Mouse (Mus musculus): Measurements from ENCODE around the gene Gm5039. TPM values are rescaled to one million over a fixed set of nuclear protein-coding genes. Genes with fewer than 3 reads are reported as not detected.
"Not testable (repeated sequence)": the region's sequence is repeated elsewhere in the genome, so short reads cannot be mapped to it uniquely, and the experiment has no call there.

Gm5039 gene
- polyA plus RNA-seq (2015; fragmentation: Nextera tagmentation; extraction: Ambion mirVana) = not detected in 2 replicates

DNA sequence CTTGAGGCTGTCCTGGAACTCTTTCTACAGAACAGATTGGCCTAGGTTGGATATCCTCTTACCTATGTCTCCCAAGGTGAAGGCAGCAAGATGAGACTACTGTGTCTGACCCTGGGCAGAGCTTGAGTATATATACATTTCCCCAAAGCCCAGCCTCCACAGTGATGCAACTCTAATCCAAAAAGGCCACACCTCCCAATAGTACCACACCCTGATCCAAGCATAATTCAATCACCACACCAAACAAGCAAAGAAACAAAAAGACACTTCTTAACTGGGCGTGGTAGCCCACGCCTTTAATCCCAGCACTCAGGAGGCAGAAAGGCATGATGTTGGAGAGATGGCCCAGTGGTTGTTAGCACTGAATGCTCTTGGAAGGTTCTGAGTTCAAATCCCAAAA, at the start of gene Gm5039:
Gene Gm5039, minus strand, starts transcription at position 101 of the 400 bp plus-strand sequence.
- not testable (repeated sequence) for H3K9ac ChIP-seq (ENCODE audit: low read length); DNase-seq (ENCODE audit: low spot score); H3K27ac ChIP-seq (replicated peaks); H3K9me3 ChIP-seq (ENCODE audit: control insufficient read depth, low read length); H3K4me3 ChIP-seq (ENCODE audit: low read depth, low read length); H3K4me2 ChIP-seq (replicated peaks; ENCODE audit: low read depth); H3K36me3 ChIP-seq (ENCODE audit: control insufficient read depth, insufficient read depth, low read length); H3K27me3 ChIP-seq (ENCODE audit: control insufficient read depth, insufficient read depth, low read length); H3K4me1 ChIP-seq (replicated peaks; ENCODE audit: control insufficient read depth, insufficient read depth); ATAC-seq (ENCODE audit: low FRiP score, low TSS enrichment)
- WGBS = 84% methylated on average over 2 of the region's 2 CpGs

DNA sequence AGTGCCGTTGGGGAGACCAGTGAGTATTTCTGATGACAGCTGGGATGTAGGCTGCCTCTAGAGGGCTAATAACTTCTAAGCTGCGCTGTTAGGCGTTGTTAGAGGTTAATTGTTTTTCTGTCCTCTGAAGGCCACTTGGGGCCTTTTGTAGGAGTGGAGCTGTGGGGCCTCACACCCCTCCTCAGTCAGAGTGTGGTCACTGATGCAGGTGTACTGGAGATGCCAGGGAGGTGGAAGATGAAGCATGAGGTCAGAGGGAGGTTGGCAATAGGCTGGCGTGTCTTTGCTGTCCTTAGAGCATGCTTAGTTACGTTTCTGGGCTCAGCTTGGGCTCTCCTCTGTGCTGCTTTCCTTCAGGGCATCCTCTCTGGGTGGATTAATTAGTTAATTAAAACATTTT, 48.2 kb upstream of the Gm5039 start:
- H3K27ac ChIP-seq (replicated peaks) = no peak overlapping the region
- H3K9me3 ChIP-seq (ENCODE audit: control insufficient read depth, low read length) = no peaks in the 10 kb centered on the region
- no peaks in the 10 kb centered on the region; the same call in 1 of the 2 replicates for H3K36me3 ChIP-seq (ENCODE audit: control insufficient read depth, insufficient read depth, low read length)
- H3K4me2 ChIP-seq (replicated peaks; ENCODE audit: low read depth) = no peak overlapping the region
- WGBS = 81% methylated on average over 5 of the region's 5 CpGs
- no peak overlapping the region for H3K9ac ChIP-seq (ENCODE audit: low read length)
- no peaks in the 10 kb centered on the region for H3K27me3 ChIP-seq (ENCODE audit: control insufficient read depth, insufficient read depth, low read length)
- no peak for TF ChIP-seq EP300 (optimal IDR thresholded peaks at IDR 0.05)
- TF ChIP-seq CTCF (IDR thresholded peaks at IDR 0.05; ENCODE audit: low read depth) = no peak
- DNase-seq (ENCODE audit: low spot score) = no peak
- no peak for ATAC-seq (ENCODE audit: low FRiP score, low TSS enrichment)
- no peaks in the 10 kb centered on the region for H3K4me1 ChIP-seq (replicated peaks; ENCODE audit: control insufficient read depth, insufficient read depth)
- no peak overlapping the region for H3K4me3 ChIP-seq (ENCODE audit: low read depth, low read length)

DNA sequence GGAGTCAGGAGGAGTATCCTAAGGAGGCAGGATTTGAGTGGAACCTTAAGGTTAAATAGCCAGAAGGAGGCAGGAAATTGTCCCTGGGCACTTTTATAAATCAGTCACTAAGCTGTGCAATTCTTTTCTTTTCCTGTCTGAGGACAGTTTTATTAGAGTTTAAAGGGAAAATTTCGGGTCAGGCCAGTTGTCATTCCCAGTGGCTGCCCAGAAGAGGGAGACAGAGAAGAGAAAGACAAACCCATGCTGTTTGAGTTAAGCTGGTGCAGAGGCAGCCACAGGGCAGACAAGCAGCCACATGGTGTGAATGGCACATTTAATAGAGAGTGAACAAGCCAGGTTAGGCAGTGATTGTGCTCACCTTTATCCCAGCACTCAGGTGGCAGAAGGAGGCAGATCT, 46.5 kb upstream of the Gm5039 start:
- H3K27ac ChIP-seq (replicated peaks); H3K4me3 ChIP-seq (ENCODE audit: low read depth, low read length); H3K36me3 ChIP-seq (ENCODE audit: control insufficient read depth, insufficient read depth, low read length); H3K9ac ChIP-seq (ENCODE audit: low read length); H3K4me1 ChIP-seq (replicated peaks; ENCODE audit: control insufficient read depth, insufficient read depth); ATAC-seq (ENCODE audit: low FRiP score, low TSS enrichment); H3K9me3 ChIP-seq (ENCODE audit: control insufficient read depth, low read length); H3K27me3 ChIP-seq (ENCODE audit: control insufficient read depth, insufficient read depth, low read length); H3K4me2 ChIP-seq (replicated peaks; ENCODE audit: low read depth); DNase-seq (ENCODE audit: low spot score): not testable (repeated sequence)
- 8% methylated on average over 1 of the region's 1 CpGs for WGBS
- peak; percentile 50 for TF ChIP-seq CTCF (IDR thresholded peaks at IDR 0.05; ENCODE audit: low read depth)

DNA sequence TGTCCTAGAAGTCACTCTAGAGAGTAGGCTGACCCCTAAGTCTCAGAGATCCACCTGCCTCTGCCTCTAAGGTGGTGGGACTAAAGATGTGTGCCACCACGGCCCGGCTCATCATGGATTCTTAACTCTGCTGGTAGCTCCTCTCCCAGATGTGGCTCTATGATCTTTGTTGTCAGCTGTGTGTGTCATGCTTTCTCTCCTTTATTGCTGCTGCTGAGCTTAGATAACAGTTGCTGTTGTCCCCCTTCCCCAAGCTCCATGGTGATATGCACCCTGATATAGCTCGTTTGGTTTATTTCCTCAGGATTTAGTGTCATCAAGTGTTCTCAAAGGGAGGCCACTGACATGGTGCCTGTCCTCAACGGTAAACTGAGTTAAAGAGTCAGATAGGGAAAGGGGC, 45.9 kb upstream of the Gm5039 start:
- not testable (repeated sequence) for H3K4me1 ChIP-seq (replicated peaks; ENCODE audit: control insufficient read depth, insufficient read depth); H3K4me3 ChIP-seq (ENCODE audit: low read depth, low read length); DNase-seq (ENCODE audit: low spot score); H3K36me3 ChIP-seq (ENCODE audit: control insufficient read depth, insufficient read depth, low read length); H3K27ac ChIP-seq (replicated peaks); H3K9ac ChIP-seq (ENCODE audit: low read length); H3K9me3 ChIP-seq (ENCODE audit: control insufficient read depth, low read length); H3K4me2 ChIP-seq (replicated peaks; ENCODE audit: low read depth); ATAC-seq (ENCODE audit: low FRiP score, low TSS enrichment); H3K27me3 ChIP-seq (ENCODE audit: control insufficient read depth, insufficient read depth, low read length)
- 84% methylated on average over 4 of the region's 4 CpGs for WGBS

- H3K4me2 ChIP-seq (replicated peaks; ENCODE audit: low read depth) = no peak overlapping the region
- 68% methylated on average over 4 of the region's 4 CpGs for WGBS
- no peak overlapping the region for H3K4me3 ChIP-seq (ENCODE audit: low read depth, low read length)
- H3K4me1 ChIP-seq (replicated peaks; ENCODE audit: control insufficient read depth, insufficient read depth) = no peaks in the 10 kb centered on the region
- no peak for DNase-seq (ENCODE audit: low spot score)
- no peaks in the 10 kb centered on the region for H3K27me3 ChIP-seq (ENCODE audit: control insufficient read depth, insufficient read depth, low read length)
- no peak for TF ChIP-seq EP300 (optimal IDR thresholded peaks at IDR 0.05)
- no peak for TF ChIP-seq CTCF (IDR thresholded peaks at IDR 0.05; ENCODE audit: low read depth)
- no peak overlapping the region for H3K27ac ChIP-seq (replicated peaks)
- no peaks in the 10 kb centered on the region for H3K36me3 ChIP-seq (ENCODE audit: control insufficient read depth, insufficient read depth, low read length)
- no peak overlapping the region for H3K9ac ChIP-seq (ENCODE audit: low read length)
- no peaks in the 10 kb centered on the region for H3K9me3 ChIP-seq (ENCODE audit: control insufficient read depth, low read length)
- ATAC-seq (ENCODE audit: low FRiP score, low TSS enrichment) = no peak
Measured at GRCm38 (mm10) chr12:88368618-88369017, 44.8 kb upstream of the Gm5039 start.

DNA sequence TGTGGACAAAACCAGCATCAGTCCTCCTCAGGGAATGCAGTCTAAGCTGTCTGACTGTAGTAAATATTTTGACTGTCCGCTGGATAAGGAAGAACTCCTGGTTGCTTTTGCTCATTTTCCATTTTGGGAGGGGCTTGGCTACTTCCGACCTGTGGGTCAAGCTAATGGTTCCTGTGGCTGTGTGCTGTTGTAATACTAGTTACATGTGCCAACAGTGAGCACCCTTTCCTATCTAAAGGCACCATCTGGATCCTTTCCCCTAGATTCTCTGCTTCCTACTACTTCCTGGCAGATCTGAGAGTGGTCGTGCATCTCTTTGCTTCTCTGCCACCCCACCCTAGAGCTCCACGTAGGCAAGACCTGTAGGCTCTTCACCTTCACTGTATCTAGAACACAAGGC, 43.8 kb upstream of the Gm5039 start:
- DNase-seq (ENCODE audit: low spot score) (no peak), ATAC-seq (ENCODE audit: low FRiP score, low TSS enrichment) (no peak)
- no peaks in the 10 kb centered on the region for H3K9me3 ChIP-seq (ENCODE audit: control insufficient read depth, low read length)

More for the DNA sequence above, 43.8 kb upstream of the Gm5039 start:
- Histone ChIP-seq H3K4me1 (replicated peaks; ENCODE audit: control insufficient read depth, insufficient read depth) (no peaks in the 10 kb centered on the region), H3K27me3 (ENCODE audit: control insufficient read depth, insufficient read depth, low read length) (no peaks in the 10 kb centered on the region), H3K36me3 (ENCODE audit: control insufficient read depth, insufficient read depth, low read length) (no peaks in the 10 kb centered on the region), H3K27ac (replicated peaks) (no peak overlapping the region), H3K4me3 (ENCODE audit: low read depth, low read length) (no peak overlapping the region), H3K4me2 (replicated peaks; ENCODE audit: low read depth) (no peak overlapping the region), H3K9ac (ENCODE audit: low read length) (no peak overlapping the region)
- TF ChIP-seq EP300 (optimal IDR thresholded peaks at IDR 0.05) (no peak), CTCF (IDR thresholded peaks at IDR 0.05; ENCODE audit: low read depth) (no peak)
- WGBS = 73% methylated on average over 4 of the region's 4 CpGs
